Mouse (Mus musculus): Measurements from ENCODE around the gene Adam10. TPM values are rescaled to one million over a fixed set of nuclear protein-coding genes. Genes with fewer than 3 reads are reported as not detected.

Gene Adam10
- polyA plus RNA-seq, 1 experiment, result 33.3 TPM

DNA sequence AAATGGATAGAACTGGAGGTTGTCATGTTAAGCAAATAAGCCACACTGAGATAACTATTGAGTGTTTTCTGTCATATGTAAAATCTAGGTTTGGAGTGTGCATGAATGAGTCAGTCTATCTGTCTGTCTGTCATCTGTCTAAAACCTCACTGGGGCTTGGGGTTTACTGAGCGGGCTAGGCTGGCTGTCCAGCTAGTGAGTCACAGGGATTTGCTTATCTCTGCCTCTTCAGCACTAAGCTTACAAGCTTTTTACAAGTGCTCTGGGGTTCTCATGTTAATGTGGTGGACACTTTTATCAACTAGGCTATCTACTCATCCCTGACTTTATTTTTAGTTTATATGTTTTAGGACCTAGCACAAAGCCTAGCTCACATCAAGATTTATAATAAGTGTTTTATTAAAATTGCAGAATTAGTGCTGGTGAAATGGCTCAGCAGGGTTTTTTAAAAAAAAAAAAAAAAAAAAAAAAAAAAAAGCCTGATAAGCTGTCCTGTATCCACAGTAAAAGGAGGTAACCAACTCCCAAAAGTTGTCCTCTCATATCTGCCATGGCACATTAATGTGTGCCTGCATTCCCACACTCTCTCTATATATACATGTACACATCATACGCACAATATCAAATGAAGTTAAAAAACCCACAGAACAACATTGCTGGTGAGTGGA is 9.6 kb downstream of the Adam10 start:
- Histone ChIP-seq H3K27ac (ENCODE audit: insufficient read depth, low read depth, low read length) (no peak overlapping the region), H3K4me1 (ENCODE audit: control insufficient read depth, insufficient read depth, insufficient read length, low read length) (no peaks in the 10 kb centered on the region), H3K36me3 (ENCODE audit: control insufficient read depth, insufficient read depth, low read length) (no peaks in the 10 kb centered on the region), H3K27me3 (ENCODE audit: control insufficient read depth, insufficient read depth, low read length) (no peaks in the 10 kb centered on the region), H3K4me3 (ENCODE audit: low read depth, low read length) (no peak overlapping the region)
- 80% methylated on average over 2 of the region's 2 CpGs for WGBS
- no peak for TF ChIP-seq POLR2A (IDR thresholded peaks at IDR 0.05; ENCODE audit: low read depth, low read length)
- no peak for TF ChIP-seq CTCF (IDR thresholded peaks at IDR 0.05; ENCODE audit: extremely low read depth, insufficient read length, insufficient replicate concordance, low read depth, low read length)

DNA sequence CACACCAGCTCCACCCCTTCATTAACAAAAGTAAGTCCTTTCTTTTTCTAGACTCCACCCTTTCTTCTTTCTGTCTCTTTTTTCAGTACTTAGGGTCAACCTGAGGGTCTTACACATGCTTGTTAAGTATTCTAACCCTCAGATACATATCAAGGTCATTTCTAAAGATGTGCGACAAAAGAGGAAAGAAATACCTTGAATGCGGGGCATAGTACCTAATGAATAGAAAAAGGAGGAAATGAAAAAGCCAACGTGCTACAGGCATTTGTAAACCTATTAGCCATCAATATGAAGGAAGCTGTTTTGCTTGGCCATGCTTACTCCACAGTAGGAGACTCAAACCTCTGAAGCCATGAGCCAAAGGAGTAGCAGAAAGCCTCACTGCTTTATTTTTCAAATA is 11.1 kb downstream of the Adam10 start:
- Histone ChIP-seq H3K36me3 (ENCODE audit: control insufficient read depth, insufficient read depth, low read length) (no peaks in the 10 kb centered on the region), H3K4me1 (ENCODE audit: control insufficient read depth, insufficient read depth, insufficient read length, low read length) (no peaks in the 10 kb centered on the region), H3K27ac (ENCODE audit: insufficient read depth, low read depth, low read length) (no peak overlapping the region), H3K27me3 (ENCODE audit: control insufficient read depth, insufficient read depth, low read length) (no peaks in the 10 kb centered on the region), H3K4me3 (ENCODE audit: low read depth, low read length) (no peak overlapping the region)
- 64% methylated on average over 3 of the region's 3 CpGs for WGBS
- TF ChIP-seq CTCF (IDR thresholded peaks at IDR 0.05; ENCODE audit: extremely low read depth, insufficient read length, insufficient replicate concordance, low read depth, low read length) (no peak), POLR2A (IDR thresholded peaks at IDR 0.05; ENCODE audit: low read depth, low read length) (no peak)

DNA sequence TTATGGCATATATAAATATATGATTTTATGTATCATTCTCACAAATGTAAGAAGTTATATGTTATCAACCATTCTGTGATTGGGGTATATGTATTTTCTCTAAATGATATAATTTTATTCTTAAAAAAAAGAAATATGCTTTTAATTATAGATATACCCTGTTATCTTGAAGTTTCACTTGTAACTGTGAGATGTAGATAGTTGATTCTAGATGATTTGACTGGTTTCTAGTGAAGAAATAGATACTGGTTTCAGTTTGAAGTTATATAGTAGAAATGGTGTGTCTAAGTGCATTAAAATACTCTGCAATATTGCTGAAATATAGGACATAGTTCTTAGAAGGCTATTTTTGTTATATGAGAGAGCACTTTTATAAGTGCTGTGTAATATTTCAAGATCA is 11.8 kb downstream of the Adam10 start:
- Histone ChIP-seq H3K27ac (ENCODE audit: insufficient read depth, low read depth, low read length) (no peak overlapping the region), H3K4me1 (ENCODE audit: control insufficient read depth, insufficient read depth, insufficient read length, low read length) (no peaks in the 10 kb centered on the region), H3K36me3 (ENCODE audit: control insufficient read depth, insufficient read depth, low read length) (no peaks in the 10 kb centered on the region), H3K4me3 (ENCODE audit: low read depth, low read length) (no peak overlapping the region), H3K27me3 (ENCODE audit: control insufficient read depth, insufficient read depth, low read length) (no peaks in the 10 kb centered on the region)
- TF ChIP-seq POLR2A (IDR thresholded peaks at IDR 0.05; ENCODE audit: low read depth, low read length), result no peak

GRCm38 (mm10) chr9:70691772-70692693 is 13.2 kb downstream of the Adam10 start:
- Histone ChIP-seq H3K27ac (ENCODE audit: insufficient read depth, low read depth, low read length) (no peak overlapping the region), H3K27me3 (ENCODE audit: control insufficient read depth, insufficient read depth, low read length) (no peaks in the 10 kb centered on the region), H3K4me1 (ENCODE audit: control insufficient read depth, insufficient read depth, insufficient read length, low read length) (no peaks in the 10 kb centered on the region), H3K4me3 (ENCODE audit: low read depth, low read length) (no peak overlapping the region), H3K36me3 (ENCODE audit: control insufficient read depth, insufficient read depth, low read length) (no peaks in the 10 kb centered on the region)
- 60% methylated on average over 2 of the region's 2 CpGs for WGBS
- no peak for TF ChIP-seq POLR2A (IDR thresholded peaks at IDR 0.05; ENCODE audit: low read depth, low read length)
- TF ChIP-seq CTCF (IDR thresholded peaks at IDR 0.05; ENCODE audit: extremely low read depth, insufficient read length, insufficient replicate concordance, low read depth, low read length), result no peak

DNA sequence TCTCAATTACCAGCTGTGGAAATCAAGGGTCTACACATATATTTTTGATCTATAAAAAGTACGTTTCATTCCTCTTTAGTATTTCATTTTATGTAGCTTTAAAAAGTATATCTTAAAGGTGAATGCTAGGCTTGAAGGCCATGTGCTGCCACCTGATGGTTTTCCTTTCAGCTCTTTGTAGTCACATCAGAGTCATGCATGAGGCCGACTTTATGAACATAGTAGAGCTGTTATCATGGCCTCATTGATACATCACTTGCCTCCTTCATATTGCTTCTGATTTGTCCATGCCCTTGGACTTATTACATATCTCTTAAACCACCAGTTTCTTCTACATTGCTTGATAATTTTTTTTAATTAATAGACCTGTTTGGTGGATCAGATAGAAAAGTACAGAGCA is 16.9 kb downstream of the Adam10 start:
- no peak for TF ChIP-seq POLR2A (IDR thresholded peaks at IDR 0.05; ENCODE audit: low read depth, low read length)
- TF ChIP-seq CTCF (IDR thresholded peaks at IDR 0.05; ENCODE audit: extremely low read depth, insufficient read length, insufficient replicate concordance, low read depth, low read length), result no peak
- Histone ChIP-seq H3K36me3 (ENCODE audit: control insufficient read depth, insufficient read depth, low read length) (no peaks in the 10 kb centered on the region), H3K4me1 (ENCODE audit: control insufficient read depth, insufficient read depth, insufficient read length, low read length) (no peaks in the 10 kb centered on the region), H3K4me3 (ENCODE audit: low read depth, low read length) (no peak overlapping the region), H3K27ac (ENCODE audit: insufficient read depth, low read depth, low read length) (no peak overlapping the region), H3K27me3 (ENCODE audit: control insufficient read depth, insufficient read depth, low read length) (no peaks in the 10 kb centered on the region)
- 68% methylated on average over 2 of the region's 2 CpGs for WGBS

DNA sequence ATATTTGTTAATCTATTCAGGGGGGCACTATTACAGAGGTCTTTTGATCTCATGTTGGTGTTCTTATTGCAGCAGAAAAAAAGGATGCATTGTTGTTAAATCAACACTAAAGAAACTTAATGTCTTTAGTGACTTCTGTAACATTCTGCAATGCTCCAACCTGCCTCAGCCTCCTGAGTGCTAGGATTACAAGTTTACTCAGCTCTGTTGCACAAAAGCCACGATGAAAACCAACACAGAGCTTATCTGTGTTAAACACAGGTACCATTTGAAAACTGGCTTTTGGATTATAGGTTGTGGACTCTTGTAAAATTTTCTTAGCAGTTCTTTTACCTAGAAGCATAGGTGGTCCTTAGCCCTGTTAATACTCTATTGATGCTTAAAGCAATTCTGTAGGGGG is 19.3 kb downstream of the Adam10 start:
- Histone ChIP-seq H3K27ac (ENCODE audit: insufficient read depth, low read depth, low read length) (no peak overlapping the region), H3K4me3 (ENCODE audit: low read depth, low read length) (no peak overlapping the region), H3K36me3 (ENCODE audit: control insufficient read depth, insufficient read depth, low read length) (no peaks in the 10 kb centered on the region), H3K27me3 (ENCODE audit: control insufficient read depth, insufficient read depth, low read length) (no peaks in the 10 kb centered on the region), H3K4me1 (ENCODE audit: control insufficient read depth, insufficient read depth, insufficient read length, low read length) (no peaks in the 10 kb centered on the region)
- TF ChIP-seq CTCF (IDR thresholded peaks at IDR 0.05; ENCODE audit: extremely low read depth, insufficient read length, insufficient replicate concordance, low read depth, low read length), result no peak
- TF ChIP-seq POLR2A (IDR thresholded peaks at IDR 0.05; ENCODE audit: low read depth, low read length), result no peak
- WGBS, result 50% methylated on average over 1 of the region's 1 CpGs

DNA sequence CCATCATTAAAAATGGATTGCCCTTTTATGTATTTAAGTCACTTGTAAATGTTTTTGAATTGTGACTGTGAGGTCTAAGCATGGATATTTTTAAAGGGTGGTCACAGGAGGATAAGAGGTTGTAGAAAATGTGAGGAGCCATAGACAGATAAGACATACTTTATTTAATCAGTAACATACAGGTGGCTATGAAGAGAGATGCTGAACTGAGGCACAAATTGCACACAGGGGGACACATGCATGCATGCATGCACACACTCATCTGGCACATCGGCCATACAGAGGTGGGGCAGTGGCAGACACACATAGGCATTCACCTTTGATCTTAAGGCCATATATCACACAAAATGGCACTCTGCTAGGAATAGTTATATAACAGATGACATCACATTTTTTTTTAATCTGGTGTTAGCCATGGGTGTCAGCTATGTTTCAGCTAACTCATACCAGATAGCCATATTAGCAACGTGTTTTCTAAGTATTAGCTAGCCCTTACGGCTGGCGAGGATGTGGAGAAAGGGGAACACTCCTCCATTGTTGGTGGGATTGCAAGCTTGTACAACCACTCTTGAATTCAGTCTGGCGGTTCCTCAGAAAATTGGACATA is 24.9 kb downstream of the Adam10 start:
- no peaks in the 10 kb centered on the region for H3K27me3 ChIP-seq (ENCODE audit: control insufficient read depth, insufficient read depth, low read length)
- 87% methylated on average over 5 of the region's 5 CpGs for WGBS
- H3K27ac ChIP-seq (ENCODE audit: insufficient read depth, low read depth, low read length), result no peak overlapping the region
- peaks cover 2% of the 10 kb centered on the region; the same call in 1 of the 2 replicates for H3K4me1 ChIP-seq (ENCODE audit: control insufficient read depth, insufficient read depth, insufficient read length, low read length)
- peaks cover 5% of the 10 kb centered on the region for H3K36me3 ChIP-seq (ENCODE audit: control insufficient read depth, insufficient read depth, low read length)
- H3K4me3 ChIP-seq (ENCODE audit: low read depth, low read length), result no peak overlapping the region
- TF ChIP-seq CTCF (IDR thresholded peaks at IDR 0.05; ENCODE audit: extremely low read depth, insufficient read length, insufficient replicate concordance, low read depth, low read length), result no peak
- no peak for TF ChIP-seq POLR2A (IDR thresholded peaks at IDR 0.05; ENCODE audit: low read depth, low read length)
